Mouse (Mus musculus) CH12.LX (cell line): ENCODE measurements around the gene Gon7. TPM values are rescaled to one million over a fixed set of nuclear protein-coding genes. Genes with fewer than 3 reads are reported as not detected.
A peak's percentile ranks its signal among the peaks of the same experiment; 100 is the strongest.

Experiments used
- DNase-seq: peaks from one replicate; pipeline ENCODE4 v3.0.0-alpha.2; 2013; ENCODE audit errors: extremely low read depth
- H3K27ac ChIP-seq: 2 replicates; pipeline ENCODE4 v1.5.1; 2012; ENCODE audit warnings: low read depth, mild to moderate bottlenecking, control low read depth, moderate library complexity; ENCODE audit not compliant: insufficient read depth
- H3K27me3 ChIP-seq: replicated peaks from 2 replicates; pipeline ENCODE3; 2012; ENCODE audit warnings: inconsistent platforms
- H3K36me3 ChIP-seq, 2 experiments: replicated peaks in 1 of 2; 2 replicates each; pipeline versions ENCODE3 to v1.6.1; 2012; ENCODE audit warnings: inconsistent platforms in 1 of 2, low read length in 1 of 2, mild to moderate bottlenecking in 1 of 2, mixed read lengths in 1 of 2, moderate library complexity in 1 of 2; ENCODE audit not compliant: control insufficient read depth in 1 of 2, insufficient read depth in 1 of 2
- H3K4me1 ChIP-seq, 2 experiments: 2 replicates each; pipeline ENCODE4 v1.6.1; 2012; ENCODE audit warnings: inconsistent platforms in 1 of 2, moderate library complexity in 1 of 2; ENCODE audit not compliant: insufficient read depth in 2 of 2, control insufficient read depth in 1 of 2
- H3K4me2 ChIP-seq: 2 replicates; pipeline ENCODE4 v1.6.1; 2012; ENCODE audit warnings: low read depth, mild to moderate bottlenecking, control low read depth; ENCODE audit not compliant: poor library complexity, insufficient read depth, severe bottlenecking
- H3K4me3 ChIP-seq, 3 experiments: fragments of 150-350 bp in 1 of 3; sonication (generic) in 1 of 3; replicated peaks in 1 of 3; 2 replicates each; pipeline versions ENCODE3 to v1.5.1; 2011 to 2012; ENCODE audit warnings: low read depth in 2 of 3, low read length in 2 of 3, mild to moderate bottlenecking in 2 of 3, moderate library complexity in 2 of 3, control low read depth in 1 of 3, improper control_type of control experiment in 1 of 3, inconsistent platforms in 1 of 3, mixed read lengths in 1 of 3; ENCODE audit not compliant: poor library complexity in 1 of 3
- H3K79me2 ChIP-seq: replicated peaks from 2 replicates; pipeline ENCODE4 v1.6.1; 2012; ENCODE audit warnings: mild to moderate bottlenecking, moderate library complexity; ENCODE audit not compliant: control insufficient read depth, poor library complexity, insufficient read depth, severe bottlenecking; ENCODE audit errors: extremely low read depth
- H3K9ac ChIP-seq: 2 replicates; pipeline ENCODE4 v1.6.1; 2012; ENCODE audit warnings: low read depth, mild to moderate bottlenecking, control low read depth, moderate library complexity; ENCODE audit not compliant: insufficient read depth
- H3K9me3 ChIP-seq: replicated peaks from 2 replicates; pipeline ENCODE3; 2012; ENCODE audit warnings: low read length, inconsistent platforms, mixed read lengths
- BHLHE40 ChIP-seq: IDR thresholded peaks from 2 replicates; pipeline ENCODE4 v1.6.1; 2011; ENCODE audit warnings: mild to moderate bottlenecking, low read depth, low read length, improper control_type of control experiment
- CTCF ChIP-seq, 2 experiments: IDR thresholded peaks in 1 of 2; conservative IDR thresholded peaks in 1 of 2; 2 replicates each; pipeline ENCODE4 v1.5.1; 2011 to 2012; ENCODE audit warnings: low read depth in 2 of 2, low read length in 2 of 2, improper control_type of control experiment in 1 of 2, inconsistent platforms in 1 of 2, mild to moderate bottlenecking in 1 of 2, moderate library complexity in 1 of 2
- E2F4 ChIP-seq: IDR thresholded peaks from 2 replicates; pipeline ENCODE4 v1.6.1; 2011; ENCODE audit warnings: low read depth, low read length, improper control_type of control experiment; ENCODE audit not compliant: insufficient replicate concordance
- ELF1 ChIP-seq: IDR thresholded peaks from 2 replicates; pipeline ENCODE4 v1.6.1; 2014; ENCODE audit warnings: low read depth, mild to moderate bottlenecking, inconsistent platforms, low read length, improper control_type of control experiment
- ETS1 ChIP-seq: conservative IDR thresholded peaks from 2 replicates; pipeline ENCODE4 v1.6.1; 2012; ENCODE audit warnings: low read depth, mild to moderate bottlenecking, inconsistent platforms, low read length, improper control_type of control experiment, moderate library complexity
- HCFC1 ChIP-seq: IDR thresholded peaks from 2 replicates; pipeline ENCODE4 v1.6.1; 2012; ENCODE audit warnings: low read depth, mild to moderate bottlenecking, inconsistent platforms, low read length, improper control_type of control experiment
- MAZ ChIP-seq: IDR thresholded peaks from 2 replicates; pipeline ENCODE4 v1.6.1; 2012; ENCODE audit warnings: low read depth, mild to moderate bottlenecking, inconsistent platforms, low read length, improper control_type of control experiment, moderate library complexity
- MEF2A ChIP-seq: IDR thresholded peaks from 2 replicates; pipeline ENCODE4 v1.6.1; 2014; ENCODE audit warnings: low read depth, mild to moderate bottlenecking, inconsistent platforms, low read length, improper control_type of control experiment, borderline replicate concordance
- NELFE ChIP-seq: IDR thresholded peaks from 2 replicates; pipeline ENCODE4 v1.6.1; 2011; ENCODE audit warnings: low read depth, low read length, improper control_type of control experiment
- NRF1 ChIP-seq: IDR thresholded peaks from 2 replicates; pipeline ENCODE4 v1.6.1; 2014; ENCODE audit warnings: low read depth, mild to moderate bottlenecking, inconsistent platforms, low read length, improper control_type of control experiment, moderate library complexity
- POLR2A ChIP-seq: IDR thresholded peaks from 2 replicates; pipeline ENCODE4 v1.6.1; 2011; ENCODE audit warnings: low read depth, mild to moderate bottlenecking, improper control_type of control experiment, low read length
- RAD21 ChIP-seq: IDR thresholded peaks from 2 replicates; pipeline ENCODE4 v1.6.1; 2011; ENCODE audit warnings: low read depth, mild to moderate bottlenecking, low read length, improper control_type of control experiment, moderate library complexity
- SMC3 ChIP-seq: IDR thresholded peaks from 2 replicates; pipeline ENCODE4 v1.6.1; 2011; ENCODE audit warnings: low read depth, low read length, improper control_type of control experiment
- TBP ChIP-seq: conservative IDR thresholded peaks from 2 replicates; pipeline ENCODE4 v1.6.1; 2011; ENCODE audit warnings: low read depth, low read length, improper control_type of control experiment
- TCF12 ChIP-seq: IDR thresholded peaks from 2 replicates; pipeline ENCODE4 v1.6.1; 2014; ENCODE audit warnings: low read depth, mild to moderate bottlenecking, inconsistent platforms, low read length, improper control_type of control experiment
- UBTF ChIP-seq: IDR thresholded peaks from 2 replicates; pipeline ENCODE4 v1.6.1; 2012; ENCODE audit warnings: low read depth, mild to moderate bottlenecking, inconsistent platforms, low read length, improper control_type of control experiment, moderate library complexity
- USF2 ChIP-seq: conservative IDR thresholded peaks from 2 replicates; pipeline ENCODE4 v1.6.1; 2011; ENCODE audit warnings: low read depth, low read length, improper control_type of control experiment
- dilution Hi-C: fragments of 300-500 bp; cut with MboI; formaldehyde crosslinking; loops from 2 replicates; pipeline ENCODE4 v1.14.3; 2020; ENCODE audit warnings: low sequenced_read_pairs; ENCODE audit not compliant: extremely low pct_unique_long_range_greater_than_20kb, extremely low pct_ligation_motif_present
- in situ Hi-C: fragments of 300-500 bp; cut with MboI; formaldehyde crosslinking; loops from 3 replicates; pipeline ENCODE4 v1.14.3; 2019; ENCODE audit warnings: low sequenced_read_pairs, low pct_ligation_motif_present, low pct_unique_long_range_greater_than_20kb, mixed read lengths
- polyA plus RNA-seq: library from polyadenylated mRNA; unstranded; fragments of >175 nt; gene quantifications from 2 replicates; pipeline ENCODE4 v1.2.1, GENCODE M21; 2012; ENCODE audit warnings: low read depth; ENCODE audit not compliant: insufficient read length
- total RNA-seq, 2 experiments: library from RNA; depleted of rRNA; stranded (reverse); fragments of 300-350 nt in 1 of 2; fragments of >200 nt in 1 of 2; gene quantifications; 2 replicates each; pipeline ENCODE4 v1.2.3; 2012 to 2014

Gon7 gene
- total and polyA plus RNA-seq, 3 experiments, result 20.9 to 30.0 (median 21.1) TPM

- TF ChIP-seq MAZ (0 out of 2 replicates have a peak, but pooled peaks have one; percentile 30), CTCF (conservative IDR thresholded peaks at IDR 0.05 in 1 of 2, IDR thresholded peaks at IDR 0.05 in 1 of 2; ENCODE audit: low read depth in 2 of 2, low read length in 2 of 2) (peak; percentile 31 to 81; a peak in 3 of 4 replicates), MEF2A (0 out of 2 replicates have a peak, but pooled peaks have one; percentile 23), BHLHE40 (peak; percentile 31; the same call in 1 of the 2 replicates), TBP (no peak), HCFC1 (peak; percentile 27; the same call in 1 of the 2 replicates), TCF12 (0 out of 2 replicates have a peak, but pooled peaks have one; percentile 29), E2F4 (no peak), SMC3 (peak; percentile 40; the same call in 1 of the 2 replicates), ETS1 (no peak), USF2 (no peak), ELF1 (0 out of 2 replicates have a peak, but pooled peaks have one; percentile 46)
- no peaks in the 10 kb centered on the region for H3K9me3 ChIP-seq
- peaks cover 17% of the 10 kb centered on the region for H3K79me2 ChIP-seq
- DNase-seq, result peak; percentile 71
- H3K9ac ChIP-seq, result peak overlapping the region; percentile 75
- dilution Hi-C loops, result no loop called here
- peak overlapping the region; percentile 20; the same call in 1 of the 2 replicates for H3K27ac ChIP-seq
- H3K4me2 ChIP-seq, result peak overlapping the region; percentile 57
- H3K27me3 ChIP-seq, result peaks cover 1% of the 10 kb centered on the region
- H3K36me3 ChIP-seq, result peaks cover 0 to 10% of the 10 kb centered on the region in 2 experiments
- in situ Hi-C loops, result loop anchor here (5.0 kb wide), 2 partner anchors 128 to 178 kb away; no protein-coding TSS in a partner anchor
- H3K4me1 ChIP-seq, result peaks cover 10 to 33% of the 10 kb centered on the region in 2 experiments; a peak in 3 of 4 replicates
- peak overlapping the region; percentile 65 to 80 (median 72) for H3K4me3 ChIP-seq
Measured at GRCm38 (mm10) chr12:102705216-102705871, 52.3 kb downstream of the Gon7 start.

GRCm38 (mm10) chr12:102704457-102705198, 53.0 kb downstream of the Gon7 start, which contains the start of gene Itpk1:
Itpk1 (minus strand) TSS chr12:102704930.
- Histone ChIP-seq H3K36me3 (peaks cover 0 to 10% of the 10 kb centered on the region in 2 experiments), H3K4me3 (peak within 1 kb of the TSS; percentile 72 to 83 (median 80)), H3K4me2 (peak within 1 kb of the TSS; percentile 86), H3K27me3 (peaks cover 1% of the 10 kb centered on the region), H3K9me3 (no peaks in the 10 kb centered on the region), H3K9ac (peak within 1 kb of the TSS; percentile 75), H3K4me1 (peaks cover 11 to 40% of the 10 kb centered on the region in 2 experiments), H3K27ac (peak within 1 kb of the TSS; percentile 20), H3K79me2 (peaks cover 18% of the 10 kb centered on the region)
- DNase-seq, result no peak
- in situ Hi-C loops (loop anchor here (5.0 kb wide), 2 partner anchors 127 to 177 kb away; no protein-coding TSS in a partner anchor), dilution Hi-C loops (no loop called here)
- TF ChIP-seq ELF1, result no peak
- no peak for TF ChIP-seq MEF2A
- TF ChIP-seq UBTF, result 0 out of 2 replicates have a peak, but pooled peaks have one; percentile 45
- peak; percentile 52; the same call in 1 of the 2 replicates for TF ChIP-seq POLR2A
- peak; percentile 36 for TF ChIP-seq NELFE
- TF ChIP-seq NRF1, result peak; percentile 40; the same call in 1 of the 2 replicates
- no peak for TF ChIP-seq RAD21
- no peak for TF ChIP-seq MAZ
